Mouse (Mus musculus) left cerebral cortex, adult 11 months (tissue): ENCODE data around the gene Thsd4.

Source experiments
- DNase-seq: peaks from one replicate; pipeline ENCODE4 v3.0.0; 2022; ENCODE audit warnings: low spot score

Gene Thsd4

DNA sequence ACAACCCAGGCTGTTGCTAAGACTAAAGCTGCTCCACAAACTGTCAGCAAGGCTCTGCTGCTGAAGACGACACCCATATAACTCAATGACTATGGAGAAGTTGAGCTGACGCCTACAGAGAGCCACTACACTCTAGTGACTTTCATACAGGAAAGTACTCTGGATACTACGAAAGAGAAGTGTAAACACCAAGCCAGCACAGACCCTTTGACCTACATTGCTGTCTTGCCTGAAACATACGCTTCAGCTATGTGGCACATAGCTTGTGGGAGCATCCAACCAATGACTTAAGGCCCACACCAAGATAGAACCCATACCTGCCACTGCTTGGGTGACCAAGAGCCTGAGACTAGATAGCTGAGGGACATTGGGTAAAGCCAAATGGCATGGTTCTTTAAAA is 141.3 kb downstream of the Thsd4 start:
- DNase-seq = no peak

DNA sequence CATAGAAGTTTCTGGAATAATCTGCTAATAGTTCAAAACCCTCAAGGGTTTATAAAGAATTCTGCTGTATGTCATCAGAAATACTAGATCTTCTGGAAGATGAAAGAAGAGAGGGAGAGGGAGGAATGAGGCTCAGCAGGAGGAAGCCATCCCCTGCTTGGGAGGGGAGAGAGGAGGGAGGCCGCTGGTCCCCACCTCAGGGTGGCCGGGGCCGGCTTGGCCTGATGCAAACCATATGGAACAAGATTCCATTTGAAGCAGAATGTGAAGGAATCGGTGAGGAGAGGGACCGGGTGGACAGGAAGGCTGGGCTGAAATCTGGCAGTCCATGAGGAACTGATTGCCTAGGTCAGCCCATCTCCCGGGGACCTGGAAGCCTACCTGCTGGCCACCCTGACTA is 143.6 kb downstream of the Thsd4 start:
- DNase-seq = no peak

DNA sequence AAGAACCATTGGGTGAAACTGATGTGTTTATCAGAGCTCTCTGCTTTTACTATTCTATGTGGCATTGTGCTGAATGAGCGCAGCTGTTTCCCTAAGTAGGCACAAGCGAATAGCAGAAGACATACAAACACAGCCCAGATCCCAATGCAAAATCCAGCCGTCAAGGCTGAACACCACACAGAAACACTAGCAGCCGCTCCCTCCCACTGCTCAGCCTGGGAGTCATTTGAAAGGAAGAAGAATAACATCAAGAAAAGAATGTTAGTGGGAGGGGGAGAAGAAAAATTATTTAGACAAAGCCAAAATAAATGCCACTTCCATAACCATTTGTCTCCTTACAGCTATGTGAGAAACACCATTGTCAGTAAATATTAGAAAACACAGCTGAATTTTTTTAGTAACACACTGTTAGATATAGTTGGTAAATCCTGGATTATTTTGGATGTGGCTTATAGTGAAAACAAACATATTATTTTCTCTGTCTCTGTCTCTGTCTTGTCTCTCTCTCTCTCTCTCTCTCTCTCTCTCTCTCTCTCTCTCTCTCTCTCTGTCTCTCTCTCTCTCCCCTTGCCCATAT is 148.6 kb downstream of the Thsd4 start:
- no peak for DNase-seq

DNA sequence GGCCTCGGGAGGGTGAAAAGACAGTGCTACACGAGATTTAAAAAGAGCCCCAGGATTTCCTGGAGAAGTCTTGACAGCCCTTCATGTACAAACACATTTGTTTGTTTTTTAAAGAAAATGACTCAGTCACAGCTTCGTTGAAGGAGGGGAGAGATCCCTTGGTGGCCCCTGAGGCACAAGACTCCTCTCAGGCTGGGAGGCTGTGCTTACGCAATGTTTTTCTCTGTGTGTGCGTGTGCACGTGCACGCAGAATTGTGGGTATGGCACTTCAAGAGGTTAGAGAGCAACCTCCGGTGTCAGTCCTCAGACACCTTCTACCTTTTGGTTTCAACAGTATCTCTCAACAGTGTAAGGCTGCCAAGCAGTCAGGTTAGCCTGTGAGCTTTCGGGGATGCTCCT is 153.3 kb downstream of the Thsd4 start:
- no peak for DNase-seq

DNA sequence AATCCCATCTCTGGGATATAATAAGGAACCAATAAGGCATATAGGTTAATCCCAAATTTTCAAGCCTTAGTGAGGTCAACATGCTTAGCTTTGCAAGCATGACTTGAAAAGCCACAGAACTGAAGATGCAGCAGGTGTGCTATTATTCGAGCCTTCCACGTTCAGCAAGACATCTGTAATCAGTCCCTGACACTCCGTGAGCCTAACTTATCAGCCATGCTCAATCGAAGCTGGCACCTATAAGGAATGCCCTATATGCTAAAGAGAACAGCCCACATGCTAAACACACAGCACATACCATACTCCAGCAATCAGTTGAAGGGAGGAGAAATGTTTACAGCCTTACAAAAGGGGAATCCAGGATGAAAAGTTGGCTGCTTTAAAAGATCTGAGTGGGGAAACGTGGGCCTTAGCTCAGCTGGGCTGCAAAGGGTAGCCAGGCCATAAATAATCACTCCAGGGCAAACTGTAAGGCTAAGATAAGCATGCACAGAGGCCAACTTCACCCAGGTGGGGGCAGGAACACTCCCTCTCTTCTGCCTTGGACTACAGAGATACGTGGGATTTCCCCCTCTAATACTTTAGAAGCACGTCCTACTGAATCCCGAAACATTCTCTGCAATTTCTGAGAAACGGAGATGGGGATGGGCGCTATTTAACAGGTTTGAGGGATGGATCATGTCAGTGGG is 154.1 kb downstream of the Thsd4 start:
- DNase-seq = no peak

DNA sequence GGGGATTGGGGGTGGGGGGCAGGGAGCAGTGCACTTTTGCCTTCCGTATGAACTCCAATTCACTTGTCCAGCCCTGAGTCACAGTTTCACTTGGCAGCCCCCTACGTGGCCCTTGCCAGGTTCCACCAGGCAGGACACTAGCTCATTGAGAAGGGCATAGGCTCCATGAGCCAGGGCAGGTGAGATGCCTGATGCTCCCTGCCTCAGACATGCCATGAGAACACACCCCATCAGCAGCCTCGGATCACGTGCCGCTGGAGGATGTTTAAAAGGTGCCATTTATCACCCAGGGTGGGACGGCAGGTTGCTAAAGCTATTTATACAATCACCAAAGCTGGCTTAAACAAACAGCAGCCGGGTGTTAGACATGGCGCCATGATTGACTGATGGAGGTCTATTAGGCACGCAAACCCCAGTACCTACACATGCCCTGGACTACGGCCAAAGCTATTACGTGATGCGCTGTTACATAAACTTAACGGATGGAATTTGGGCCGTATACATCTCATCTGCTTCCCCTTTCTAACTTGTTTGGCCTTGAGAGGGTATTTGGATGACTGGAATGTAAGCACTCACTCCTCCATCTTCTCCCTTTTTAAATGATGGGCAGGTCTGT is 157.6 kb downstream of the Thsd4 start:
- DNase-seq = no peak

DNA sequence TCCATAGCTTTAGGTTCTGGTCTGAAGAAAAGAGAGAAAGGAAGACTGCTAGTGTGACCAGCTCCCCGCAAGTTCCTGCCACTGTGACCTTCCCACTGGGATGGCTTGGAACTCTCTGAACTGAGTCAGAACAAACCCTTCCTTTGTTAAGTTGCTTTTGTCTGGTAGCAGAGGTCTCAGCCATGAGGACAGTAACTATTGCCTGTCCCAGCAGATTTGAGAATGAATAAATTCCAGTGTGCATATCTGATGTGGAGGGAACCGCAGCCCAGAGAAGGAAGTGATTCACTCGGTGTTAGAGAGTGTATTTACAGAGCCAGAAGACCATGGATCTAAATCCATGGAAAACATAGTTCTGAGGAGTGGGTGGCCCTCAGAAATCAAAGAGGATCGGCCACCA is 169.5 kb downstream of the Thsd4 start:
- DNase-seq = no peak

DNA sequence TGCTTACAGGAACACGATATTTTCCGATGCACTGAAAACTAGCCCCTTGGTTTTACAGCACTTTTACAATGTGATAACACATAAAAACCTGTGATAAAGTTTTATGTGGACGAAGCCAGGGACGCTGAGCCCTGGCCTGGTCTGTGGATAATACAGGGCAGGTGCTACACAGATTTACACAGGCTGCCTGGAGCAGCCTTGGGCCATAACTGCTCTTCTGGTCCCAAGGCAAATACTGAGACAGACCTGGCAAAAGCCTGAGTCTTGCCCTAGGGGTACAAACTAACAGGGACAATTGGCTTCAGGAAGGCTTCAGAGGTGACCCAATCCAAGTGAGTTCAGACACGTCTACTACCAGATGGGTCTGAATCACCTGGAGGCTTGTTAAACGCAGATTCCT is 170.7 kb downstream of the Thsd4 start:
- DNase-seq = no peak

DNA sequence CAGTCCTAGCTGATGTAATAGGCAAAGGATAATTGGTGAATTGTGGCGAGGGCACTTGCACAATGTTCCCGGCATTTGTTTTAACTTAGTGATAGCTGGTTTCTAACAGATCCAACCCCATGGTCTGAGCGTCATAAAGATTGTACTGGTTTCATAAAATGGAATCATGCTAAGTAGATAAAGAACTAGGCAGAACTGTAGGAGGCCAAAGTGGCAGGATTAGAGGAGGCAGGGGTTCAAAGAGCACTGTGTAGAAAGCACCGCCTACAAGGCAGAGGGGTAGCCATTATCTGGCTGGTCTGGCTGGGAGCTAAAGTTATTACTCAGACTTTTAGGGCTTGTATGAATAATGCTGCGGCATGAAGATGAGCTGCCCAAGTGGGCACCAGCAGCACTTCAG is 185.7 kb downstream of the Thsd4 start:
- DNase-seq = no peak

DNA sequence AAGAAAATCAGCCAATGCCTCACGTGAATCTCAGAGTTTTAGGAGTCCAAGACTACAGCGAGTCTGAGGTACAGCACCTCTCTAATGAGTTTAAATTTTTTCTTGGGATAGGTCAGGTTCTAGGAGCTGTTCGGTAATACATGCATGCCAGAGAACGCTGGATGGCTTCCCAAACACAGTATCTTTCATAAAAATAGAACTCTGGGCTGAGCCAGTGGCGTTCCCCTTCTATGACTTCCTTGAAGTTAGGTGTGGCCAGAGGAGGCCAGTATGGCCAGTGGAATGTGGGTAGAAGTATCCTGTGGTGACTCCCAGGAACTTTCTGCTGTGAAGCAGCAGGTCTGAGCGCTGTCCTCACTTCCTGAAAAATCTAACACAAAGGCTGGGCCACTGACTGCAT is 186.4 kb downstream of the Thsd4 start:
- no peak for DNase-seq

DNA sequence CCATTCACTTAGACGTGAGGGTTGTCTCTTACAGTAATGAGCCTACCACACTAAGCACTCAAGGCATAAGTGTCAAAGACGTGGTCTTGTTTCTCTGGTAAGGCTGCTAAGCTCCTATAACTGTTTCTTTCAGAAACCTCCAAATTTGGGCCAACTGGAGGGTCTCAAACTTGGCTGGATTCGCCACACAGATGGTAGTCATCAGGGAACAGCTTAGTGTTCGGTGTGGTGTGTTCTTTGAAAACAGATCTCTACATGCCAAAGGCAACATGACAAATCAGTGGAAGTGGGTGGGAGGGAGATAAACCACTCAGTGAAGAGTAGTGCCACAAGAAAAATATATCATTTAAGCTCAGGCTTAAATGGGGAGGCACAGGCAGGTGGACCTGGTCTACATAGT is 191.9 kb downstream of the Thsd4 start:
- no peak for DNase-seq

DNA sequence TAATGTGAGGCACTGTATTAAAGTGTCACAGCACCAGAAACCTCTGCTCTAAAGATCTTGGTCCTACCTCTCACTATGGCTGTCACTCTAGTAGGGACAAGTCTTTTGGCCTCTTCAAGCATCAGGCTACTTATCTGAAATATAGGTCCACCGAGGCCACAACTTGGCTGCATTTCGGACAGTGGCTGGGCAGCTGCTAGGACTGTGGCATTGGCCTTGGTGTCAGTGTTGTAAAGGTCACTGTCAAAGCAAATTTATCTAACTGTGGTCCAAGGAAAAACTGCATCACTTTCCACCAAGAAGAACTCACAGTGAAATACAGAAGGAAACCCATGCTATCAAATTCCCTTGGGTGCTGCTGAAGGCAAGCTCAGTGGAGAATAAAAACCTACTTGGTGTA is 197.1 kb downstream of the Thsd4 start:
- DNase-seq = no peak

DNA sequence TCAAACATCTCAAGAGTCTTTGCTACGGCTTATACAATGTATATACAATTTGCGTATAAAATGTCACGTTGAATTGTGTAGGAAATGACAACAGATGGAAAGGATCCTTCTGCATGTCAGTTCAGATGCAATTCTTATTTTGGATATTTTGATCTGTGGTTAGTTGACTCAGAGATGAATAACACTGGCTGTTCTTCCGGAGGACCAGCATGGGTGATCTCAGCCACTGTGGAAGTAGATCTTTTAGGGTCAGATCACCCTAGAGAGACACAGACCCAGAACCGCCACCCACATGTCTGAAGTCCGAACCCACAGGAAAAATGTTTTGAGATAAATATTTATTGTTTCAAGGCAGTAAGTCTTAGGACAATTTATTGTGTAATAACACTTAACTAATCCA is 198.4 kb downstream of the Thsd4 start:
- no peak for DNase-seq

DNA sequence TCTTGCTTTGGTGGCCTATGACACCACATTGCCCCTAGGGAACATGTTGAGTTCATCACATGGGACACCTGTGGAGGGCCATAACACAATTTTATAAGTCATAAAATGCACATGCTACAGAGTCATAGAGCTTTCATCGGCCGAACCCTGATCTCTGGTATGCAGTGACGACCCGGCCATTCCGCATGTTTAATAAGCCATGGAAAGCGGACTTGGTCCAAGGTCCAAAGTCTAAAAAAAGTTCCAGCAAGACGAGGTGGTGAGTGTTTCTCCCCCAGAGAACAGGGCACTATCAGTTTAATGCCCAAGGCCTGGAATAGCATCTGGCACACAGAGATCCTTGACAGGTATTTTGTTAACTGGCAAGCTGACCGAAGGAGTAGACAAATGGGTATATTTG is 204.6 kb downstream of the Thsd4 start:
- DNase-seq = no peak

DNA sequence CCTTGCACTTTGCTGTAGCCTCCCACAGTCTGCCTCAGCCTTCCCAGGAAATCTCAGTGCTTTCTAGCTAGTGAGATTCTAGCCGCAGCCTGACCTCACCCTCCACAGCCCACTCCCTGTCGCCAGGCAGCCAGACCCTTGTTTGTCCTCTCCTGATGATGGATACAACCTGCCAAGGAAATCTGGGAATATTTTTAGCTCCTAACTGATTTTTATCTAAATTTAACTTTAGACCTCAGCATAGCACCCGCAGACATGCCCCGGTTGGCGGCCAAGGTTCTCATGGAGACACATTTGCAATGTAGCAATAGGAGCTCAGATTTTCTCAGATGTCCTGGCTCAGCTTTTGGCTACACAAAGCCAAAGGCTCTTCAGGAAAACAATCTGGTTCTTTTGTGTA is 205.3 kb downstream of the Thsd4 start:
- no peak for DNase-seq

DNA sequence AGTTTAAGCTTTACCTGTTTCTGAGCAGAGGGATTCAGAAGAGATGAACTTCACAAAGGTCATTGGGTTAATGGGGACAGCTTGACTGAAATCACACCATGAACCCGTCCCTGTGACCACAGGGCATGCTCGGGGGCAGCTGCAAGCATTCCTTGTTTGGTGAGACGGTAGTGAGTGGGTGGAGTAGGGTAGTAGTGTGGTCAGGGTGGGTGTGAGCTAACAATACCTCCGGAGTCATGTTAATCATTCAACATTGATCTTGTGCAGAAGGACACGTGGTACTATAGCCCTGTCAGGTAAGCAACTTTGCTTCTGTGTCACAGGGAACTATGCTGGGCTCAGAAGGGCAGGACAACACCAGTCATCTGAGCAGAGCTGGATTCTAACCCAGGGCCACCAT is 206.3 kb downstream of the Thsd4 start:
- no peak for DNase-seq

DNA sequence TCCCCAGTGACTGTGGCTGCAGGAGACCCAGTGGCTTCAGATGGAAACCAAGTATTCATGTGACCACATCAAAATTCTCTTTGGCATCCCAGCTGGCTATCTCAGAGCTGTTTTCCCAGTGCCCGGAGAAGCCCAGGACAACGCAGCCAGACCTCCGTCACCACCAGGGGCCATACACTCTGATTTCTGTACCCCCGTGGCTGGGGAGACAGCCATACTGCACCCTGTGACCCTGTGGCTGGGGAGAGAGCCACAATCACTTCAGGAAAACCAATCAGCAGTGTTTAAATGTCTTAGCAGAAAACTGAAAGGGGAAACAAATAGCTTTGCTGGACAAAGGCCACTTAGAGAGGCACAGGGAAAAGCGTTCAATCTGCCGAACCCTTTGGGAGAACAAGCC is 208.2 kb downstream of the Thsd4 start:
- no peak for DNase-seq

DNA sequence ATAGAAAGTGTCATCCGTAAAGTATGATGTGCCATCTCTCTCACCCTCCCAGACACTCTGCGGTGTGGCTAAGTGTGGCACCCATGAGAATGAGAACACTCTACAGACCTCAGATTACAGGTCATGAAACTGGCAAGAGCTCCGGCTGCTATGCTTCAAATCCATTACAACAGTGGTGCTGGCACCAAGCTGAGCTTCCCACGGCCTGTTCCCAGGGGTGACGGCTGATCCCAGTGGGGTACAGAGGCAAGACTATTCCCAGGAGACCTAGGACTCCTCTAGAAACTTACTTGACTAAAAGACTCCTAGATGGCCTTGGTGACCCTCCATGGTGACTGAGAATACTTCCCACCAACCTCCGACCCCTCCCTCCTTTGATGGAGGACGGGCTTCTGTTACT is 209.2 kb downstream of the Thsd4 start:
- no peak for DNase-seq

DNA sequence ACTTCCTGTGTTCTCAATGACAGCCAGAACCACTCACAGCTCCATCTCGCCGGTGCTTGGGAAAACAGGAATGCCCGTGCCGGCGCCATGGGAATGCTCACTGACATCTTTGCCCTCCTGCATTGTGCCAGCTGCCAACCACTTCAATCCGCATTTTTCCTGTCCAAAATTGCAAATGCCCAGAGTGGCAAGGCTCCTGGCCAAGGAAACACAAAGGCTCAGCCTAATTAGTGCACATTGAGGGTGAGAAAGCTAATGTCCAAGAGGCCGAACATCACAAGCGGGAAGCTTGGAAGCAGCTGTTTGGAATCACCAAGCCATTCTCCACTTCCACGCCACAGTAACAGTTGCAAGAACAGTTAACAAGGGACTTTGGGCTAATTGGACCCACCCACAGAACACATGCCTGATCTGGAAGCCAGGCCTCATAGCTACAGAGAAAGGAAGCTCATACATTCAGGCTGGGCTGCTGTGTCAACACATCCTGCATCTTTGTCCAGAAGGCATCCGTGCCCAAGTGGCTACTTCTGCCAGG is 210.2 kb downstream of the Thsd4 start:
- peak; percentile 18 for DNase-seq

DNA sequence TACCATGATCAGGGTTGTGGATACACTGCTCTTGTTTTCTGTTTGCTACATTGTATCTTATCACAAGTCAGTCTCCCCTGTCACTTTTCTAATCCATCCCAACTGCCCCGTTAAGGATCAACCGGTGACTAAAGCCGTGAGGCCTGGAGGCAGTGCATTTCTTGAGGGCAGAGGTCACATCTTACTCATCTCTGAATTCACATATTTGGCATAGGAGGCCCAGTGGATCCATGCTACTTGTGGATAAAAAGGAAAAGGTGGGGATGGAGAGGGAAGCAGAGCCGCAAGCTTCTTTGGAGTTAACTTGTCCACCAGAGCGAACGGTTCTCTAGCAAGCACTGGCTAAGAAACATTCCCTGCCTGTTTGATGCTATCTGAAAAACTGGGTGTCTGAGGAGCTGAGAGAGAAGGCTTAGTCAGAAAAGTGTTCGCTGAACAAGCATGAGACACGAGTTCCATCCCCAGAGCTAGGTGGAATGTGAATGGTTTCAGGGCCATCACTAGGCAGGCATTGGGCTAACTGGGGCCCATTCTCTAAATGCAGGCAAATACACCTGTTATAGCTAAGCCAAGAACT is 211.0 kb downstream of the Thsd4 start:
- DNase-seq = no peak

DNA sequence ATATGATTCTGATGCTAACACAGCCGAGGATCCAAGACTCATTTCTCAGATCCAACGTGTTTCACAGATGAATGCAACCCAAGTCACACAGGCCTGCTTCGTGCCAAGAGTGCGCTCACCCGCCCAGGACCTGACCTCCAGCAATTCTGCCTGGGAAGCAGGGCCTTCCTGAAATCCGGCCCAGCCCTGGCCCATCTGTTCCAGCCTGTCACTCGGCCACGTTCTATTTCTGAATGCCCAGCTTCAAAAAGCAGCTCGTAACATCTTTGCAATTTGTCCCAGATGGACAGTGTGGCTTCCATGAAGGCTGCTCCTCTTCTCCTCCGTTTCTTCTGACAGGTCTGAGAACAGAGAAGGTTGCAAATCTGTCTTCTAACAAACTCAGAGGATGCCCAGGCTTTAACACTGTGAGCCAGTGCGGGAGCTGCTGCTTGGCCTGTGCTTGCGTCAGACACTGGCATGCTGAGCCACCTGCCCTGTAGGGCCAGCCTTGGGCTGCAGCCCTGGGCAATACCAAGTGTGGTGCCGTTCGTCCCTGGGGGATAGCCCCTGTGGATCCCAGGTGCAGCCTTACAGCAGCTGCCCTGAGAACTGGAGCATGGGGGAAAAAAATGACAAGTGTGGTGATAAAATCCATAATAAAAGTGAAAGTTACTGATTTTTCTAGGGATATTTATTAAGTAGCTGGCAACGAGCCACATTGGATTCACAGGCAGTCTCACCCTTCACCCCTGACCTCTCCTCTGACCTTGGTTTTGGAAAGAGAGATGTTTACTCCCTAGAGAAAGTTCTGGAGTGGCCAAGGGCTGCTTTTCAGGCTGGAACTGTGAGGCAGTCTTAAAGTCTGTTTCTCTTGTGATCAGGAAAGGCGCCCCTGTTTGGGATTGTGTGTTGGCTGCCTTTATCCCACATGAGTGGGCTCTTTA is 211.8 kb downstream of the Thsd4 start:
- no peak for DNase-seq

DNA sequence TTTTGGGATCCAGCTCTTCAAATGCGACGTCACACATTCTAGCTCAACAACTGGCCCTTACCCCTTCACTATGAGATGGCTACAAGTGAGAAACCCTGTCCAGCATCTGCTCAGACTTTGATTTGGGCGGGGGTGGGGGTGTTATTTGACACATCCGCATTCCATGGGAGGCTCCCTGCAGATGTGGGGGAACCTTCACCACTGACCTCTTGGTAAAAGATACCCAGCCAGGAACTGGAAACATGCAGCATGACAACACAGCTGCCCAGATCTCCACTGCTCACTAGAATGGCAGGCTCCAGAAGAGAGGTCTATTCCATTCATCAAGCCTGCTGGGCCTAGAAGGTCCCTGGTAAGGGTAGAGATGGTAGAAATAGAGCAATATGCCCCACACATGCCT is 213.7 kb downstream of the Thsd4 start:
- DNase-seq = no peak
